Mouse (Mus musculus): ENCODE measurements at regions not wholly inside any gene's neighbourhood (a gene's known extent, or its start where the extent isn't known, plus 50 kb on each side); places are given as distances from the start of the nearest gene placed in this dataset.

- H3K4me2 ChIP-seq (ENCODE audit: low read depth), result no peak overlapping the region
- no peaks in the 10 kb centered on the region for H3K27me3 ChIP-seq (ENCODE audit: control insufficient read depth, insufficient read depth, insufficient read length)
- TF ChIP-seq TCF12 (IDR thresholded peaks at IDR 0.05; ENCODE audit: insufficient read depth, poor library complexity, severe bottlenecking), result no peak
- TF ChIP-seq E2F4 (IDR thresholded peaks at IDR 0.05; ENCODE audit: insufficient read depth), result no peak
- no peak for TF ChIP-seq SRF (IDR thresholded peaks at IDR 0.05; ENCODE audit: control insufficient read depth, insufficient read length, low read depth)
- no peak for TF ChIP-seq POLR2AphosphoS2 (IDR thresholded peaks at IDR 0.05; ENCODE audit: insufficient read length, low read depth)
- TF ChIP-seq USF1 (IDR thresholded peaks at IDR 0.05; ENCODE audit: low read depth), result no peak
- TF ChIP-seq MYOD1 (IDR thresholded peaks at IDR 0.05; ENCODE audit: control insufficient read depth in 1 of 3, insufficient read length in 2 of 3, low read depth in 2 of 3), result no peak
- no peak for TF ChIP-seq CEBPB (IDR thresholded peaks at IDR 0.05; ENCODE audit: insufficient read depth, poor library complexity, severe bottlenecking)
- TF ChIP-seq MAX (IDR thresholded peaks at IDR 0.05; ENCODE audit: low read depth), result no peak
- no peak for TF ChIP-seq MYOG (IDR thresholded peaks at IDR 0.05; ENCODE audit: control insufficient read depth in 1 of 3, insufficient read depth in 1 of 3, insufficient read length in 2 of 3, low read depth in 2 of 3)
- no peak for TF ChIP-seq REST (IDR thresholded peaks at IDR 0.05; ENCODE audit: insufficient read depth, insufficient read length)
- no peak for TF ChIP-seq TCF3 (IDR thresholded peaks at IDR 0.05; ENCODE audit: insufficient read length, low read depth)
- no peak for TF ChIP-seq POLR2A (IDR thresholded peaks at IDR 0.05; ENCODE audit: insufficient read length, low read depth)
- no peaks in the 10 kb centered on the region for H3K36me3 ChIP-seq (ENCODE audit: control insufficient read depth, insufficient read depth)
- no peak overlapping the region for H3K4me3 ChIP-seq
- H3ac ChIP-seq (ENCODE audit: control insufficient read depth, insufficient read length), result no peak overlapping the region
- no peaks in the 10 kb centered on the region for H3K79me2 ChIP-seq (ENCODE audit: control insufficient read depth, insufficient read depth)
Measured at GRCm38 (mm10) chr13:60424267-60424666, 177.5 kb upstream of the Dapk1 start.

DNA sequence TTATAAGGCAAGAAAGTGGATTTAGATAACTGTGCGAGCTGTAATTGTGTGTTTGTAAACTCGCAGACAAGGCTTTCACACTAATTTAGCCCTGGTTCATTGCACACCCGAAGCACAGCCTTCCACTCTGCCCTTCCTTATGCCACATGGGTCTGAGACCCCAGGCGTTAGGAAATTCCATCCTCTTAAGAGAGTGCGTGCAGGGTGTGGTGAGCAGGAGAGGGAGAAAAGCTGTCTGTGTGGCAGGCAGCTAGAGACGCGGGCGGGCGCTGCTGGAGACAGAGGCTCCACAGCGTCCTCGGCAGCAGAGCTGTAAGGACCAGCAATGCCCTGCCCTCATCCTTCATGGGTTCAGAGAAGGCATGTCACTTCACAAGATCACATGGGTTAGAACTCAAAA is 176.6 kb upstream of the Dapk1 start:
- Histone ChIP-seq H3K4me2 (ENCODE audit: low read depth) (no peak overlapping the region), H3K4me3 (no peak overlapping the region), H3K79me2 (ENCODE audit: control insufficient read depth, insufficient read depth) (no peaks in the 10 kb centered on the region), H3K36me3 (ENCODE audit: control insufficient read depth, insufficient read depth) (no peaks in the 10 kb centered on the region), H3K27me3 (ENCODE audit: control insufficient read depth, insufficient read depth, insufficient read length) (no peaks in the 10 kb centered on the region), H3ac (ENCODE audit: control insufficient read depth, insufficient read length) (no peak overlapping the region)
- TF ChIP-seq E2F4 (IDR thresholded peaks at IDR 0.05; ENCODE audit: insufficient read depth) (no peak), REST (IDR thresholded peaks at IDR 0.05; ENCODE audit: insufficient read depth, insufficient read length) (no peak), TCF12 (IDR thresholded peaks at IDR 0.05; ENCODE audit: insufficient read depth, poor library complexity, severe bottlenecking) (no peak), MYOG (IDR thresholded peaks at IDR 0.05; ENCODE audit: control insufficient read depth in 1 of 3, insufficient read depth in 1 of 3, insufficient read length in 2 of 3, low read depth in 2 of 3) (no peak), MAX (IDR thresholded peaks at IDR 0.05; ENCODE audit: low read depth) (no peak), POLR2A (IDR thresholded peaks at IDR 0.05; ENCODE audit: insufficient read length, low read depth) (no peak), MYOD1 (IDR thresholded peaks at IDR 0.05; ENCODE audit: control insufficient read depth in 1 of 3, insufficient read length in 2 of 3, low read depth in 2 of 3) (no peak), POLR2AphosphoS2 (IDR thresholded peaks at IDR 0.05; ENCODE audit: insufficient read length, low read depth) (no peak), CEBPB (IDR thresholded peaks at IDR 0.05; ENCODE audit: insufficient read depth, poor library complexity, severe bottlenecking) (no peak), USF1 (IDR thresholded peaks at IDR 0.05; ENCODE audit: low read depth) (no peak), SRF (IDR thresholded peaks at IDR 0.05; ENCODE audit: control insufficient read depth, insufficient read length, low read depth) (no peak), TCF3 (IDR thresholded peaks at IDR 0.05; ENCODE audit: insufficient read length, low read depth) (no peak)

- TF ChIP-seq TCF12 (IDR thresholded peaks at IDR 0.05; ENCODE audit: insufficient read depth, poor library complexity, severe bottlenecking) (no peak), POLR2AphosphoS2 (IDR thresholded peaks at IDR 0.05; ENCODE audit: insufficient read length, low read depth) (no peak), REST (IDR thresholded peaks at IDR 0.05; ENCODE audit: insufficient read depth, insufficient read length) (no peak), E2F4 (IDR thresholded peaks at IDR 0.05; ENCODE audit: insufficient read depth) (no peak), POLR2A (IDR thresholded peaks at IDR 0.05; ENCODE audit: insufficient read length, low read depth) (no peak), TCF3 (IDR thresholded peaks at IDR 0.05; ENCODE audit: insufficient read length, low read depth) (no peak), MYOD1 (IDR thresholded peaks at IDR 0.05; ENCODE audit: control insufficient read depth in 1 of 3, insufficient read length in 2 of 3, low read depth in 2 of 3) (no peak), USF1 (IDR thresholded peaks at IDR 0.05; ENCODE audit: low read depth) (no peak), CEBPB (IDR thresholded peaks at IDR 0.05; ENCODE audit: insufficient read depth, poor library complexity, severe bottlenecking) (no peak), MYOG (IDR thresholded peaks at IDR 0.05; ENCODE audit: control insufficient read depth in 1 of 3, insufficient read depth in 1 of 3, insufficient read length in 2 of 3, low read depth in 2 of 3) (no peak), SRF (IDR thresholded peaks at IDR 0.05; ENCODE audit: control insufficient read depth, insufficient read length, low read depth) (no peak), MAX (IDR thresholded peaks at IDR 0.05; ENCODE audit: low read depth) (no peak)
- H3K36me3 ChIP-seq (ENCODE audit: control insufficient read depth, insufficient read depth), result no peaks in the 10 kb centered on the region
- H3K4me2 ChIP-seq (ENCODE audit: low read depth), result no peak overlapping the region
- no peak overlapping the region for H3ac ChIP-seq (ENCODE audit: control insufficient read depth, insufficient read length)
- no peaks in the 10 kb centered on the region for H3K79me2 ChIP-seq (ENCODE audit: control insufficient read depth, insufficient read depth)
- no peak overlapping the region for H3K4me3 ChIP-seq
- H3K27me3 ChIP-seq (ENCODE audit: control insufficient read depth, insufficient read depth, insufficient read length), result no peaks in the 10 kb centered on the region
Measured at GRCm38 (mm10) chr13:60425556-60425955, 176.2 kb upstream of the Dapk1 start.

DNA sequence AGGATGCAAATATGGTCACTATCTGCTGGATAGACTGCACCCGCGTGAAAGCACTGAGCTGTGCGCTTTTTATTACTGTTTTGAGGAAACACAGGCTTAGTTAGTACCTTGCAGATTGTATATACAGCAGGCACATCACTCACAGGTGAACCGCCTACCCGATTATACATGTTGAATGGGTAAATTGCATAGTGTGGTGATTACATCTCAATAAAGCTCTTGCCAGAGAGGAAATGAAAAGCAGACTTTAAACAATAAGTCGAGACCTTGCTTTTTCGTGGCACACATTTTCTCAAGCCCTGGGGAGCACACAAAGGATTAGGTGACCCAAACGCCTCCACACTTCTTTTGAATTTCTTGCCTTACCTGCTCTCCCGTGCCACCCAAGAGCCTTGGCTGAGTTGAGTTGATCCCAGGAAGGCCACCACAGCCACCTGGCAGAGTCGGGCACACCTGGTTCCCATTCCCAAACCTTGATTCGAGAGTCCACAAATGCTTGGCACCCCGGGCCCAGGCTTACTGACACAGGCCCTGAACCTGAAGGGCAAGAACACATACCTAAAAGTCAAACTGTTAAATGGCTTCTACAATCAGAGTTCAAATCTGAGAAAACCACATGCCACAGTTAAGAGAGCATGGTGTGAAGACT is 175.4 kb upstream of the Dapk1 start:
- Histone ChIP-seq H3K36me3 (ENCODE audit: control insufficient read depth, insufficient read depth) (no peaks in the 10 kb centered on the region), H3ac (ENCODE audit: control insufficient read depth, insufficient read length) (no peak overlapping the region), H3K4me2 (ENCODE audit: low read depth) (no peak overlapping the region), H3K27me3 (ENCODE audit: control insufficient read depth, insufficient read depth, insufficient read length) (no peaks in the 10 kb centered on the region), H3K79me2 (ENCODE audit: control insufficient read depth, insufficient read depth) (no peaks in the 10 kb centered on the region), H3K4me3 (no peak overlapping the region)
- no peak for TF ChIP-seq MYOD1 (IDR thresholded peaks at IDR 0.05; ENCODE audit: control insufficient read depth in 1 of 3, insufficient read length in 2 of 3, low read depth in 2 of 3)
- no peak for TF ChIP-seq USF1 (IDR thresholded peaks at IDR 0.05; ENCODE audit: low read depth)
- TF ChIP-seq CEBPB (IDR thresholded peaks at IDR 0.05; ENCODE audit: insufficient read depth, poor library complexity, severe bottlenecking), result no peak
- TF ChIP-seq REST (IDR thresholded peaks at IDR 0.05; ENCODE audit: insufficient read depth, insufficient read length), result no peak
- no peak for TF ChIP-seq MAX (IDR thresholded peaks at IDR 0.05; ENCODE audit: low read depth)
- TF ChIP-seq TCF12 (IDR thresholded peaks at IDR 0.05; ENCODE audit: insufficient read depth, poor library complexity, severe bottlenecking), result no peak
- TF ChIP-seq TCF3 (IDR thresholded peaks at IDR 0.05; ENCODE audit: insufficient read length, low read depth), result no peak
- TF ChIP-seq MYOG (IDR thresholded peaks at IDR 0.05; ENCODE audit: control insufficient read depth in 1 of 3, insufficient read depth in 1 of 3, insufficient read length in 2 of 3, low read depth in 2 of 3), result no peak

Measured in myocyte (in vitro differentiated cells).